Mouse (Mus musculus) E14TG2a.4 (cell line): ENCODE measurements around the gene Urad.

Experiments used
- H3K27me3 ChIP-seq: 2 replicates; pipeline ENCODE4 v1.6.1; 2014; ENCODE audit warnings: low read length, control low read depth; ENCODE audit not compliant: insufficient read depth
- H3K36me3 ChIP-seq: 2 replicates; pipeline ENCODE4 v1.6.1; 2014; ENCODE audit warnings: low read length, control low read depth; ENCODE audit not compliant: insufficient read depth
- H3K4me1 ChIP-seq: replicated peaks from 2 replicates; pipeline ENCODE4 v1.6.1; 2014; ENCODE audit warnings: low read depth, low read length, control low read depth
- H3K4me3 ChIP-seq: replicated peaks from 2 replicates; pipeline ENCODE4 v1.5.1; 2014; ENCODE audit warnings: mild to moderate bottlenecking, low read length
- H3K9me3 ChIP-seq: 2 replicates; pipeline ENCODE4 v1.6.1; 2014; ENCODE audit warnings: low read length, control low read depth
- CTCF ChIP-seq: conservative IDR thresholded peaks from 2 replicates; pipeline ENCODE4 v1.5.1; 2014; ENCODE audit warnings: low read length
- NANOG ChIP-seq: IDR thresholded peaks from 2 replicates; pipeline ENCODE4 v1.6.1; 2014; ENCODE audit warnings: borderline replicate concordance, low read length, mixed read lengths
- POU5F1 ChIP-seq: IDR thresholded peaks from 2 replicates; pipeline ENCODE4 v1.6.1; 2014; ENCODE audit warnings: low read length, borderline replicate concordance

Urad gene

GRCm38 (mm10) chr5:147317321-147317720, 4.9 kb downstream of the Urad start:
- H3K4me3 ChIP-seq, result no peak overlapping the region

GRCm38 (mm10) chr5:147315432-147316075, 6.7 kb downstream of the Urad start:
- no peaks in the 10 kb centered on the region for H3K36me3 ChIP-seq
- TF ChIP-seq POU5F1 (no peak), NANOG (no peak), CTCF (no peak)
- H3K4me3 ChIP-seq, result peak overlapping the region; percentile 49
- H3K9me3 ChIP-seq, result no peaks in the 10 kb centered on the region
- peaks cover 29% of the 10 kb centered on the region for H3K4me1 ChIP-seq
- peaks cover 89% of the 10 kb centered on the region for H3K27me3 ChIP-seq

More at GRCm38 (mm10) chr5:147317321-147317720, 4.9 kb downstream of the Urad start:
- TF ChIP-seq POU5F1 (no peak), NANOG (no peak), CTCF (no peak)
- H3K27me3 ChIP-seq, result peaks cover 85% of the 10 kb centered on the region
- peaks cover 29% of the 10 kb centered on the region for H3K4me1 ChIP-seq
- no peaks in the 10 kb centered on the region for H3K9me3 ChIP-seq
- no peaks in the 10 kb centered on the region for H3K36me3 ChIP-seq

GRCm38 (mm10) chr5:147314646-147315431, 7.4 kb downstream of the Urad start:
- peaks cover 92% of the 10 kb centered on the region for H3K27me3 ChIP-seq
- peak overlapping the region; percentile 49 for H3K4me3 ChIP-seq
- H3K36me3 ChIP-seq, result no peaks in the 10 kb centered on the region
- no peaks in the 10 kb centered on the region for H3K9me3 ChIP-seq
- peaks cover 29% of the 10 kb centered on the region for H3K4me1 ChIP-seq
- TF ChIP-seq NANOG (0 out of 2 replicates have a peak, but pooled peaks have one; percentile 49), CTCF (no peak)

GRCm38 (mm10) chr5:147312830-147313685, 9.2 kb downstream of the Urad start:
- Histone ChIP-seq H3K4me1 (peaks cover 29% of the 10 kb centered on the region), H3K36me3 (no peaks in the 10 kb centered on the region), H3K27me3 (peaks cover 99% of the 10 kb centered on the region), H3K4me3 (no peak overlapping the region), H3K9me3 (no peaks in the 10 kb centered on the region)
- TF ChIP-seq CTCF, result no peak
- no peak for TF ChIP-seq POU5F1
- TF ChIP-seq NANOG, result no peak

GRCm38 (mm10) chr5:147309786-147310185, 12.5 kb downstream of the Urad start:
- Histone ChIP-seq H3K27me3 (peaks cover 99% of the 10 kb centered on the region), H3K36me3 (no peaks in the 10 kb centered on the region), H3K4me3 (no peak overlapping the region), H3K4me1 (peaks cover 37% of the 10 kb centered on the region), H3K9me3 (no peaks in the 10 kb centered on the region)
- TF ChIP-seq NANOG (no peak), POU5F1 (no peak), CTCF (no peak)

GRCm38 (mm10) chr5:147308451-147308850, 13.8 kb downstream of the Urad start:
- Histone ChIP-seq H3K4me1 (peaks cover 46% of the 10 kb centered on the region), H3K4me3 (no peak overlapping the region), H3K27me3 (peaks cover 99% of the 10 kb centered on the region), H3K9me3 (no peaks in the 10 kb centered on the region), H3K36me3 (no peaks in the 10 kb centered on the region)
- TF ChIP-seq NANOG, result no peak
- no peak for TF ChIP-seq POU5F1
- TF ChIP-seq CTCF, result no peak

GRCm38 (mm10) chr5:147307398-147307785, 14.8 kb downstream of the Urad start:
- Histone ChIP-seq H3K4me3 (peak overlapping the region; percentile 71), H3K27me3 (peaks cover 100% of the 10 kb centered on the region), H3K9me3 (no peaks in the 10 kb centered on the region), H3K4me1 (peaks cover 39% of the 10 kb centered on the region), H3K36me3 (no peaks in the 10 kb centered on the region)
- no peak for TF ChIP-seq CTCF
- 0 out of 2 replicates have a peak, but pooled peaks have one; percentile 44 for TF ChIP-seq POU5F1
- no peak for TF ChIP-seq NANOG

GRCm38 (mm10) chr5:147306638-147307397, 15.4 kb downstream of the Urad start, which contains the start of gene Cdx2:
TSS of gene Cdx2 (minus strand) at chr5:147307270.
- H3K27me3 ChIP-seq, result peaks cover 100% of the 10 kb centered on the region

More at GRCm38 (mm10) chr5:147306638-147307397, 15.4 kb downstream of the Urad start, which contains the start of gene Cdx2:
- peak within 1 kb of the TSS; percentile 71 for H3K4me3 ChIP-seq
- TF ChIP-seq NANOG (no peak), POU5F1 (no peak), CTCF (no peak)
- H3K4me1 ChIP-seq, result peaks cover 42% of the 10 kb centered on the region
- H3K36me3 ChIP-seq, result no peaks in the 10 kb centered on the region
- no peaks in the 10 kb centered on the region for H3K9me3 ChIP-seq
